Mouse (Mus musculus) T-helper 1 cell (primary cell): ENCODE measurements around the gene Naa15.

Experiments
- in situ Hi-C: fragments of 300-600 bp; cut with MboI, MseI; formaldehyde crosslinking; loops from one replicate; pipeline ENCODE4 v1.15.1; 2025; ENCODE audit warnings: high pct_unique_total_duplicates

The Naa15 gene

DNA sequence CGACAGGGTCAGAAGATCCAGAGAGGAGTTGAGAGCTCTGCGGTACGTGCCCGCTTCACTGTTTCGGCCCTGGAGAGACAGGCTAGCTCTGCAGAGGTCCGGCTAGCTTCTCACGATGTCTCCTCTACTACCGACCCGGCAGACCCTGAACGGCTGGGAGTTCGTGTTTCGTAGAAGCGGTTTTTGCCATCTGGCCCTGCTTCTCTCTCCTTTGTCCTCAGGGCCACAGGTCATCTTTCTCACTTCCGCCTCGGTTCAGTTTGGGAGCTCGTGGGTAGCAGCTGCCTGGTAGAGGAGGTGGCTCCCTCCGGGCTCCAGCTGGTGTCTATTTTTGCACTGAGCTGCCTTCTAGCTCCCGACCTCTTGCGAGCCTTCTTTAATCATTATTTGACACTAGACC lies 90.5 kb downstream of the Naa15 start:
- in situ Hi-C loops: loop anchor here (5.0 kb wide), 1 partner anchor 147 kb away; no protein-coding TSS in a partner anchor

DNA sequence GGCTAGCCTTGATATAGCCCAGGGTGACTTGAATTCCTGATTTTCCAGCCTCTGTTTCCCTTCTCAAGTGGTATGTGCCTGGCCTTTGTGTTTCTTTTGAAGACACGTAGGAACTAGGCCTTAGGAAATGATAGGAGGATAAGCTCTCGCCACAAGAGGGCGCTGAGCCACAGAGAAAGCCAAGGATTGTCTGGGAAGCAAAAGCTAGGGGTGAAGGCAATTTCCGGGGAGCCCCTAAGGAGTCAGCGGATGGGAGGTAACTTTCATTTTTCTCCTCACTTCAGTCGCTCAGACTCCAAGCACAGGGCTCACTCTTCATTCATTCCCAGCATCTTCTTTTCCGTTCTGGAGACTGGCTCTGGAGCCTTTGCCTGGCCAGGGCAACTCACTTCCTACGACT lies 96.0 kb downstream of the Naa15 start:
- in situ Hi-C loops: no loop called here

DNA sequence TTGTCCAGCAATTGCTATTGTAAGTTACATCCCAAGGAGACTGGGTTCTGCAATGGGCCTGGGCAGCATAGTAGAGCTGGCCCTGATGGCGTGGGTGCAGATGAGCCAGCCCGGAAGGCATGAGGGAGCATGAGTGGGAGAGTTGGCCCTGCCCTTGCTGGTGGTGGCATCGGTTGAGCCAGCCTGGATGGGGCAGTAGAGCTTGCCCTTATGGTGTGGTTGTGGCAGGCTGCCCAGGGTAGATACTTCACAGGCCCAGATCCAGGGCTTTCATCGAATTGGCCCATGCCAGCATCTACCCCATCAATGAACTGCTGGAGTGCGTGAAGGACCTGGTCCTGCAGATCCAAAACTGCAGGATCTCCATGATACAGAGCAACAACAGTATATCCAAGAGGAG lies 97.0 kb downstream of the Naa15 start:
- in situ Hi-C loops: no loop called here

DNA sequence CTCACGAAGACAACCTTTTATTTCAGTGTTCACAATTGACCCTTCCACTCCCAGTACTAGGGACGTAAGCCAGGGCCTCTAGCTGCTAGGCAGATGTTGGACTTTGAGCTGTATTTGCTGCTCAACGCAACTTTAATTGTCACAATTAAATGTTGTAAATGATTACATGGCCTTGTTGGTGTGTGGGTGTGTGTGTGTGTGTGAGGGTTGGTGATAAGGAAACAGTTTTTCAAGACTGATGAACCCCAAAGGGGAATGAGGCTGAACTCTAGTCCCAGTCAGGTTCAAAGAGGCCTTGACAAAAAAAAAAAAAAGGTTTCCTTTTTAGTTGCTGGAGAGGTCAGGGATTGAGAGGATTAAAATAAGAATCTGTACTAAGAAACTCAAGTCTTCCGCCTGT lies 102.5 kb downstream of the Naa15 start:
- in situ Hi-C loops: no loop called here

DNA sequence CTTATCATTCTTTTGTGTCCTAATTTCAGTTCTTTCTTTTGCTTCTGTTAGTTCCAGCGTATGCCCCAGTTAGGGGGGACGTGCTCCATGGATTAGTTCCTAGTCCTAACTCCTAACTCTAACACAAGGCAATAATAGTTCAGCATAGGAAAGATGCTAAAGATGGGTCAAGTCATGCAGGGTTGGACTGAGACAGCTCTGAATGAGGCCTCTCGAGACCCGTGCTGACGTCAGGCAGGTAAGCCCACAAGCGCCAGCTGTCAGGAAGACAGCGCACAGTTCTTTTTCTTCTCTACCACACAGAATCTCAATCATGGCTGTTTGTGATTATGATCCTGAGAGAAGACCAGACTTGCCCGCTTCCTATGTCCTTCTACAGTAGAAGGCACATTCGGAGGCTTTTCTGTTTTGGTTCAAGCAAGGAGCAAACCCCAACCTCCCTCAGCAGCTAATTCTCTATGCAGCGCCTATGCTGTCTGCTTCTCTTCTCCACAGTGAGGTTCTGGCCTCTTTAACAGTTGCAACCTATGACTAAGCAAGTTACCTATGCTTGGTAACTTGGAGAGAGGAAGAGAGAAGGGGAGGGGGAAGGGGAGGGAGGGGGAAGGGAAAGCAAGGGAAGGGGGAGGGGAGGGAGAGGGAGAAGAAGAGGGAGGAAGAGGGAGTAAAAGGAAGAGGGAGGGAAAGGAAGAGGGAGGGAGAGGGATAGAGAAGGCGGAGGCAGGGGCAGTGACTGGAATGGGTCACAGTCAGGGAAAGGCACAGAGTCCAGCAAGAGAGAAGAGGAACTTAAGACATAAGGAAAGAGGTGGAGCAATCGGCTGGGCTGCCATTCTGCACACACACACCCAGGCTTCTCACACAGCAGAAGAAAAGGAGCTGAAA lies 103.2 kb downstream of the Naa15 start:
- in situ Hi-C loops: no loop called here

DNA sequence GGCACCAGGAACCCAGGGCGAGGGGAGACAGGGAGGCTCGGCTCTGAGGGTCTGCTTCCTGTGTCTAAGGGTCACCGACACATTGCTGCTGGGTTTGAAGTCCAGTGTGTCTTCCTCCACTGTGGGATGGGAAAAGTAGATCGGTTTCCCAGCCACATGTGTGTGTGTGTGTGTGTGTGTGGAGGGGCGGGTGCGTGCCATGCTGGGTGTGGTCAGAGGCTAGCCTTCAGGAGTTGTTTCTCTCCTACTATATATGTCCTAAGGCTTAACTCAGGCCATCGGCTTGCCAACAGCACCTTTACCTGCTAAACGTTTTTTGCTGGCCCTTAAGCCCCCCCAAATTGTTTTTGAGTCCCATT lies 103.8 kb downstream of the Naa15 start:
- in situ Hi-C loops: no loop called here

DNA sequence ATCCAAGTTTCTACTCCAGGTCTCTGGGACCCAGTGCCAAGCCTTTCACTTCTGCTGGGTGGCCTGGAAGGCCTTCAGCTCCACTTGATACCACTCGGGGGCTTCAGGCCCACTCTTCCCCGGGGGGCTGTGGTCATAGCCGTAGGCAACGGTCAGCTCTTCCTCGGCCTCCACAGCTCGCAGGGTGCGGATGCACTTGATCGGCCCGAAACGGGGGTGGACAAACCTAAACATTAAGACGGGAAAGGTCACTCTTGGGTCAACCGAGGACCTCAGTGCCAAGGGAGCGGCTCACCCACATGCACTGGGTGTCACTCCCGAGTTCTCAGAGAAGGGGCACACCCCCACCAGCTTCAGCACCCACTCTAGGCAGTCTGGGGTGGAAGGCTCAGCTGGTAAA lies 106.3 kb downstream of the Naa15 start:
- in situ Hi-C loops: no loop called here

DNA sequence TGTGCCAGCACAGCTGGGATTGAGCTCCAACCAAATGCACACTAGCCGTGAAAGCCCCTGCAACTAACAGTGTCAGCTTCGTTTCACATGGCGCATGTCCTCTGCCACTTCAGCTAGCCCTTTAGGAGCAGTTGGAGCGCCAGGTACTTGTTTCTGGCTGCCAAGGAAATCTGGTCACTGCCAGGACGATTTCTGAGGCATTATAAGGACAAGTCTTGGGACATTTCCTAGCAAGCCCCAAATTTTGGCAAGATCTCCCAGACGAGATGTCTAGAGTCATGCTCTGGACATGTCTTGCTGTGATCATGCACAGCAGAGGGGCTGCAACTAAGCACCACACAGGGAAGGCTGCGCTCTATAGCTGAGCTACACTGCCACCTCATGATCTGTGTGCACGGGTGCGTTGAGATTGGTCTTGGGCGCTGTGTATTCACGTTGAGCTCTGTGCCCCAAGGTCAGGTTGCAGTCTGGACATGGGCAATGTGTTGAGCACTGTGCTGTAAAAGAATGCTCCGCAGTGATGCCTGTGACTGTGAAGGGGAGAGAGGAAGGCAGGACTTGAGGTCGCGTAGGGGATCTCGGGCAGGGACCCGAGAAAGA lies 110.3 kb downstream of the Naa15 start:
- in situ Hi-C loops: no loop called here
